Mouse (Mus musculus): ENCODE measurements around the gene Wdr46. TPM values are rescaled to one million over a fixed set of nuclear protein-coding genes. Genes with fewer than 3 reads are reported as not detected.

The Wdr46 gene
- polyA plus RNA-seq, 1 experiment: 10.2 TPM

DNA sequence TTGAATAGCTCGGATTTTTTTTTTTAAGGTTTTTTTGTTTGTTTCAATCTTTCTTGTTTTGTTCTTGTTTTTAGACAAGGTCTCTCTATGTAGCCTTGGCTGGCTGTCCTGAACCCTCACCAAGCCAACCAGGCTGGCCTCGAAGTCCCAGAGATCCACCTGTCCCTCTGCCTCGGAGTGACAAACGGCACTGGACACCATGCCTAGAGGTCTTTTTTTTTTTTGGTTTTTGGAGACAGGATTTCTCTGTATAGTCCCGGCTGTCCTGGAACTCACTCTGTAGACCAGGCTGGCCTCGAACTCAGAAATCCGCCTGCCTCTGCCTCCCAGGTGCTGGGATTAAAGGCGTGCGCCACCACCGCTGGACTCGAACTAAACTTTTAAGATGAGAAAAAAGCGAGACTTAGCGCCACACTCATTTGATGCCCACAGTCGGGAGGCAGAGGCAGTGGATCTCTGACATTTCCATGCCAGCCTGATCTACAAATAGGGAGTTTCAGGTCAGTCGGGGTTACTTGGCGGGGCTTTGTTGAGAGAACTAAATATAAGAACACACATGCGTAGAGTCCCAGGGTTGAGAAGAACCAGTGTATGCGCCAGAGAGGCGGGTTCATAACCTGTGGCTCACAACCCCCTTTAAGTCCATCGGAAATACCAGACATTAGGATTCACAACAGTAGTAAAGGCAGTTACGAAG, 12.1 kb upstream of the Wdr46 start:
- Histone ChIP-seq H3K27ac (ENCODE audit: insufficient read depth, low read depth, low read length) (no peak overlapping the region), H3K4me1 (ENCODE audit: control insufficient read depth, insufficient read depth, low read length) (peaks cover 6% of the 10 kb centered on the region), H3K4me3 (ENCODE audit: insufficient read depth, low read length) (peak overlapping the region; percentile 96)
- TF ChIP-seq POLR2A (IDR thresholded peaks at IDR 0.05; ENCODE audit: borderline replicate concordance, low read depth, low read length) (no peak), CTCF (IDR thresholded peaks at IDR 0.05; ENCODE audit: low read depth, low read length) (no peak)

DNA sequence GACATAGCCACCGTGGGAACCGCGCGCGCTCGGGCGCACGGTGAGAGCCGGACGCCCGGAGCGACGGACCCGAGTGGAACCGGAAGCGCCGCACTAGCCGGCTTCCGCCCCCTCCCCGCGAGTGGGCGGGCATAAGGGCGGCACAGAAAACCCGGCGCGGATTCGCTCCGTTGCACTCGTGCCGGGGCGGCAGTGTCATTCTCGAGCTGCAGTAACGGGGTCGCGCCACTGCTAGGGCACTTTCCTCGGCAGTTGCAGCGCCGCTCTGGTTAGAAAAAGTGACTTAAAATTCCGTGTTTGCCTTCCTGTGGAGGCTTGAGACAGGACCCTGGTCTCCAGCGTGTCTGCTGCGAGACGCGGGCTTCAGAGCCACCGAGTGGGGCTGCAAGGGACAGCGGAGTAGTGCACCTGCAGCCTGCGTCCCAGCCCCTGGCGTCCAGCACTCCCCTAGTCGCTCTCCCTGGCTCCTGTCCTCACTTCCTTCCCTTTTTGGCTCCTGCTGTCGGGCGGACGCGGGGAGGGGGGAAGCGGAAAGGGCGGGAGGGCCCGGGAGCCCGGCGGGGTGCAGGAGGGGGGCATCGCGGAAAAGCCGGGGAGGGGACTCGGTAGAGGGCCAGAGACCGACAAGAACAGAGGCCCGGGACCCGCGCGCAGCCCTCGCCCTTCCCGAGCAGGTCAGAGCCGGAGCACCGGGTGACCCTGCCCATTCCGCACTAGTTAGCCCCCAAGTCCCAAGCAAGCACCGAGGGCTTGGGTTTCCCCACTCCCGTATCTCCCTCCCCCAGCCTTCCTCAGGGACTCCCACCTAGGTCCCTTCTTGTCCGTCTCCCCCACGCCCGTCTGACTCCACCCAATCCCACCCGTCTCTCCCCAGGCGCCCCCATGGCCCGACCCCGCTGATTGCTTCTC, 10.8 kb upstream of the Wdr46 start, which contains the start of gene Rgl2:
Rgl2 (plus strand) TSS at position 173 of the 909 bp plus-strand sequence.
- Histone ChIP-seq H3K27ac (ENCODE audit: insufficient read depth, low read depth, low read length) (peak within 1 kb of the TSS; percentile 100), H3K4me3 (ENCODE audit: insufficient read depth, low read length) (peak within 1 kb of the TSS; percentile 96), H3K4me1 (ENCODE audit: control insufficient read depth, insufficient read depth, low read length) (peaks cover 6% of the 10 kb centered on the region)
- TF ChIP-seq CTCF (IDR thresholded peaks at IDR 0.05; ENCODE audit: low read depth, low read length) (no peak), POLR2A (IDR thresholded peaks at IDR 0.05; ENCODE audit: borderline replicate concordance, low read depth, low read length) (no peak)

DNA sequence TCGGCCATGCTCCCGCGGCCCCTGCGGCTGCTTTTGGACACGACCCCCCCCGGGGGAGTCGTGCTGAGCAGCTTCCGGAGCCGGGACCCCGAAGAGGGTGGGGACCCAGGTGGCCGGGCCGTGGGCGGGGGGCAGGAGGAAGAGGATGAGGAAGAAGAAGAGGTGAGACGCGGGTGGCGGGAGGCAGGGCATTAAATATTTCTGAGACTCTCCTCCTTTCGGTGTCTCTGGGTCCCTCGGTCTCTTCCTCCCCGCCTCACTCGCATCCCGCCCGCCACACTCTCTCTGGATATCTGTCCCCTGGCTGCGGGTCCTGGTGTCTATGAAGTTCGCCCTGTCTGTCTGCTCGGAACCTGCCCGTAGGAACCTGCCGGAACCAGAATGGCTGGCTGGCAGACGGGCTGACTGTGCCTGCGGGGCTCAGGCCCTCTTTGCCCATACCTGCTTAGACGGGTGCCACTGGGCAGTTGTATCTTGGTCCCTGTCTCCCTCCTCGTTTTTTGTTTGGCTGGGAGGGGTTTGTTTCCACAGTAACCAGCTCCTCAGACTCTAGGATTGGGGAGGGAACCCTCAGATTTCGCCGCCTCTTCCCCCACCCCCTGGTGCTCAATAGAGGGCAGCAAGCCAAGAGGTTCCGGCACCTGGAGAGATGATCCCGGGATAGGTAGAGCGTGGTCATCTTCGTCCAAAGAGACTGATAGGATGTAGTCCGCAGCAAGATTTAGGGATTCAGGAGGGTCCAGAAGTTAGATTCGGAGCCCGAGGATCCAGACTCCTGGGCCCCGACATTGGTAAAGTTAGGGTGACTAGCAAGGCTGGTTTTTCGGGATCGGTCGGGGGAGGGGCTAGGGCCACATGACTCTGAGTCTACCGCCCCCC, 9.9 kb upstream of the Wdr46 start:
- Histone ChIP-seq H3K4me1 (ENCODE audit: control insufficient read depth, insufficient read depth, low read length) (peaks cover 6% of the 10 kb centered on the region), H3K27ac (ENCODE audit: insufficient read depth, low read depth, low read length) (peak overlapping the region; percentile 100), H3K4me3 (ENCODE audit: insufficient read depth, low read length) (peak overlapping the region; percentile 96)
- no peak for TF ChIP-seq POLR2A (IDR thresholded peaks at IDR 0.05; ENCODE audit: borderline replicate concordance, low read depth, low read length)
- no peak for TF ChIP-seq CTCF (IDR thresholded peaks at IDR 0.05; ENCODE audit: low read depth, low read length)

GRCm38 (mm10) chr17:33931159-33931866, 9.1 kb upstream of the Wdr46 start:
- Histone ChIP-seq H3K27ac (ENCODE audit: insufficient read depth, low read depth, low read length) (peak overlapping the region; percentile 100), H3K4me1 (ENCODE audit: control insufficient read depth, insufficient read depth, low read length) (peaks cover 6% of the 10 kb centered on the region), H3K4me3 (ENCODE audit: insufficient read depth, low read length) (peak overlapping the region; percentile 96)
- no peak for TF ChIP-seq POLR2A (IDR thresholded peaks at IDR 0.05; ENCODE audit: borderline replicate concordance, low read depth, low read length)

- no peak for TF ChIP-seq CTCF (IDR thresholded peaks at IDR 0.05; ENCODE audit: low read depth, low read length)
- no peak for TF ChIP-seq POLR2A (IDR thresholded peaks at IDR 0.05; ENCODE audit: borderline replicate concordance, low read depth, low read length)
- Histone ChIP-seq H3K27ac (ENCODE audit: insufficient read depth, low read depth, low read length) (peak overlapping the region; percentile 30; the same call in 1 of the 2 replicates), H3K4me1 (ENCODE audit: control insufficient read depth, insufficient read depth, low read length) (peaks cover 6% of the 10 kb centered on the region), H3K4me3 (ENCODE audit: insufficient read depth, low read length) (peak overlapping the region; percentile 96)
Measured at GRCm38 (mm10) chr17:33931947-33932346, 8.5 kb upstream of the Wdr46 start.

- no peak for TF ChIP-seq CTCF (IDR thresholded peaks at IDR 0.05; ENCODE audit: low read depth, low read length)
- no peak for TF ChIP-seq POLR2A (IDR thresholded peaks at IDR 0.05; ENCODE audit: borderline replicate concordance, low read depth, low read length)
- H3K27ac ChIP-seq (ENCODE audit: insufficient read depth, low read depth, low read length): no peak overlapping the region
- H3K4me3 ChIP-seq (ENCODE audit: insufficient read depth, low read length): peak overlapping the region; percentile 96
- H3K4me1 ChIP-seq (ENCODE audit: control insufficient read depth, insufficient read depth, low read length): peaks cover 6% of the 10 kb centered on the region
Measured at GRCm38 (mm10) chr17:33932448-33932847, 8.0 kb upstream of the Wdr46 start.

- peaks cover 6% of the 10 kb centered on the region for H3K4me1 ChIP-seq (ENCODE audit: control insufficient read depth, insufficient read depth, low read length)
- no peak overlapping the region for H3K4me3 ChIP-seq (ENCODE audit: insufficient read depth, low read length)
- no peak for TF ChIP-seq CTCF (IDR thresholded peaks at IDR 0.05; ENCODE audit: low read depth, low read length)
- no peak for TF ChIP-seq POLR2A (IDR thresholded peaks at IDR 0.05; ENCODE audit: borderline replicate concordance, low read depth, low read length)
- no peak overlapping the region for H3K27ac ChIP-seq (ENCODE audit: insufficient read depth, low read depth, low read length)
Measured at GRCm38 (mm10) chr17:33932970-33933369, 7.5 kb upstream of the Wdr46 start.

DNA sequence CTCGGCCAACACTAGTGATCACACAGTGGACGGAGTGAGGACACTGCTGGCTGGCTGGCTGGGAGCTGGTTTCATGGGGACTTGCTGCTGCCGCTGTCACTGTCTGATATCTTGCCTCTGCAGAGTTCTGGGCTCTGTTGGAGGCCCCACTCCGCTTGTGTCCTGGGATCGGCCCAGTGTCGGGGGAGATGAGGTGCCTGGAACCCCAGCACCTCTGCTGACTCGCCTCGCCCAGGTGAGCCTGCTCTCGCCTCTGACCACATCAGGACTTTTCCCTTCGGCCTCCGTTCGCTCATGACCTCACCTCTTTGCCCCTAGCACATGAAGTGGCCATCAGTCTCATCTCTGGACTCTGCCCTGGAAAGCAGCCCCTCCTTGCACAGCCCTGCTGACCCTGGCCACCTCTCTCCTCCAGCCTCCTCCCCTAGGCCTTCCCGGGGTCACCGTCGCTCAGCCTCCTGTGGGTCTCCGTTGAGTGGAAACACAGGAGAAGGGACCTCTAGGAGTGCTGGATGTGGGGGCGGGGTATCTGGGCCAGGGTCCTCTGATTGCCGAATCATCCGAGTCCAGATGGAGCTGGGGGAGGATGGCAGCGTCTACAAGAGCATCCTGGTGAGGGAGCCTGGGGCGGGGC, 4.9 kb upstream of the Wdr46 start:
- TF ChIP-seq POLR2A (IDR thresholded peaks at IDR 0.05; ENCODE audit: borderline replicate concordance, low read depth, low read length) (no peak), CTCF (IDR thresholded peaks at IDR 0.05; ENCODE audit: low read depth, low read length) (no peak)
- Histone ChIP-seq H3K4me3 (ENCODE audit: insufficient read depth, low read length) (no peak overlapping the region), H3K27ac (ENCODE audit: insufficient read depth, low read depth, low read length) (no peak overlapping the region), H3K4me1 (ENCODE audit: control insufficient read depth, insufficient read depth, low read length) (peaks cover 9% of the 10 kb centered on the region)
